Mouse (Mus musculus) stomach, postnatal 0 days (tissue): ENCODE measurements around the gene Ptprn2. TPM values are rescaled to one million over a fixed set of nuclear protein-coding genes. Genes with fewer than 3 reads are reported as not detected.
A peak's percentile ranks its signal among the peaks of the same experiment; 100 is the strongest.

Source experiments
- ATAC-seq: fragments of 200-750 bp; cut with Nextera tagmentation; 2 replicates; pipeline ENCODE4 v1.8.0; 2017; ENCODE audit not compliant: low FRiP score, low TSS enrichment
- DNase-seq: peaks from one replicate; pipeline ENCODE4 v3.0.0-alpha.2; 2016; ENCODE audit warnings: low spot score
- H3K27ac ChIP-seq: fragments of 300-500 bp; sonication (generic); replicated peaks from 2 replicates; pipeline ENCODE4 v1.5.1; 2014; ENCODE audit warnings: mild to moderate bottlenecking, control low read depth
- H3K27me3 ChIP-seq: fragments of 300-500 bp; sonication (generic); 2 replicates; pipeline ENCODE4 v1.6.1; 2014; ENCODE audit warnings: low read length; ENCODE audit not compliant: control insufficient read depth, insufficient read depth
- H3K36me3 ChIP-seq: fragments of 300-500 bp; sonication (generic); 2 replicates; pipeline ENCODE4 v1.6.1; 2014; ENCODE audit warnings: low read length, mixed read lengths; ENCODE audit not compliant: control insufficient read depth, insufficient read depth
- H3K4me1 ChIP-seq: fragments of 300-500 bp; sonication (generic); replicated peaks from 2 replicates; pipeline ENCODE4 v1.6.1; 2014; ENCODE audit warnings: antibody characterized with exemption; ENCODE audit not compliant: control insufficient read depth, insufficient read depth
- H3K4me2 ChIP-seq: fragments of 300-500 bp; sonication (generic); replicated peaks from 2 replicates; pipeline ENCODE4 v1.6.1; 2014; ENCODE audit warnings: low read depth, mild to moderate bottlenecking, control low read depth, moderate library complexity
- H3K4me3 ChIP-seq: fragments of 300-500 bp; sonication (generic); 2 replicates; pipeline ENCODE4 v1.5.1; 2014; ENCODE audit warnings: low read depth, low read length, control low read depth
- H3K9ac ChIP-seq: fragments of 300-500 bp; sonication (generic); 2 replicates; pipeline ENCODE4 v1.6.1; 2014; ENCODE audit warnings: mild to moderate bottlenecking, low read length, control low read depth, mixed read lengths
- H3K9me3 ChIP-seq: fragments of 300-500 bp; sonication (generic); 2 replicates; pipeline ENCODE4 v1.6.1; 2016; ENCODE audit warnings: low read length; ENCODE audit not compliant: control insufficient read depth
- CTCF ChIP-seq: IDR thresholded peaks from 2 replicates; pipeline ENCODE4 v1.5.1; 2016; ENCODE audit warnings: antibody characterized with exemption, low read depth, mild to moderate bottlenecking, moderate library complexity
- EP300 ChIP-seq: optimal IDR thresholded peaks from 2 replicates; pipeline ENCODE3; 2016; ENCODE audit warnings: antibody characterized with exemption
- WGBS: fragments of 180-500 bp; shearing (Covaris S2); extraction: QIAGEN DNeasy Blood & Tissue Kit; methylation state at CpG from one replicate; pipeline ENCODE4 v1.1.7; 2014; 5-methylcytosine and 5-hydroxymethylcytosine counted together
- polyA plus RNA-seq: library from polyadenylated mRNA; unstranded; fragments of >200 nt; fragmentation: Nextera tagmentation; extraction: Ambion mirVana; gene quantifications from 2 replicates; pipeline ENCODE4 v1.2.1, GENCODE M21; 2015

Ptprn2 gene
- polyA plus RNA-seq, 1 experiment from 2014 or later, result 6.0 TPM

DNA sequence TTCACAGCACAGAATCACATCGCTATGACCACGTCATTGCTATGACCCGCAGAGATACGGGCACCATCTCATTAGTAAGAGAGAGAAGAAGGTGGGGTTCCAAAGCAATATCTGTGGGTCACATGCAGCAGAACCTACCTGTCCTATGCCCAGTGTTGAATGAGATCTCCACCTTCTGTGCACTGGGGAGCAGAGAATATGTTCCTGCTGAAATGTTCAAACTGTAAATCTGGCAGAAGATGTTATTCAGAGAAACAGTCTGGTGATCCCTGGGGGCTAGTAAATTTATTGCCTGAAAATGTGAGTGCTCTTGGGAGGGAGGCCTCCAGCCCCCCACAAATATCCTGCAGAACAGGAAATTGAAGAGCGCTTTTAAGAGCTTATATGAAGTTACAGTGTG lies 490.0 kb downstream of the Ptprn2 start:
- Histone ChIP-seq H3K36me3 (no peaks in the 10 kb centered on the region), H3K27ac (no peak overlapping the region), H3K4me3 (no peak overlapping the region), H3K27me3 (no peaks in the 10 kb centered on the region), H3K9ac (no peak overlapping the region), H3K9me3 (no peaks in the 10 kb centered on the region), H3K4me1 (no peaks in the 10 kb centered on the region), H3K4me2 (no peak overlapping the region)
- WGBS, result 82% methylated on average over 5 of the region's 5 CpGs
- DNase-seq (no peak), ATAC-seq (no peak)
- TF ChIP-seq EP300, result no peak
- no peak for TF ChIP-seq CTCF

DNA sequence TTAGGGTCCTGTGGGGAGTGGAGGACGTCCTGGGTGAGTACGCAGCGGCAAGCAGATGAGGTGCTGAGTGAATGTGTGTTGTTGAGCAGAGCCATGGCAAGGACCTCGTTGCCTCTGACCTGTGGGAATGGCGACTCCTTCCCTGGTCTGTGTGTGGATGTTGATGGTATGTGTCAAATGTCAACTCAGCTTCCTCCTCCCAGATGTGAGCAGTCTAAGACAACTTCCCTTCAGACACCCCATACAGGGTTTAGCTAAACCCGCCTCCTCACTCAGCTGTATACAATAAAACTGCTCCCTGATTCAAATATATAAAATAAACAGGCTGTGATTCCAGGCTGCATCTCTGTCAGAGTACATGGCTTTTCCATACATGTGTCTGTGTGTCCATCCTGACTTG lies 491.5 kb downstream of the Ptprn2 start:
- DNase-seq (no peak), ATAC-seq (no peak)
- H3K9ac ChIP-seq, result no peak overlapping the region
- no peak overlapping the region for H3K4me2 ChIP-seq
- H3K27me3 ChIP-seq, result no peaks in the 10 kb centered on the region
- H3K4me1 ChIP-seq, result no peaks in the 10 kb centered on the region
- TF ChIP-seq CTCF (no peak), EP300 (no peak)
- H3K27ac ChIP-seq, result no peak overlapping the region
- H3K9me3 ChIP-seq, result no peaks in the 10 kb centered on the region
- no peak overlapping the region for H3K4me3 ChIP-seq
- 64% methylated on average over 6 of the region's 6 CpGs for WGBS
- no peaks in the 10 kb centered on the region for H3K36me3 ChIP-seq

DNA sequence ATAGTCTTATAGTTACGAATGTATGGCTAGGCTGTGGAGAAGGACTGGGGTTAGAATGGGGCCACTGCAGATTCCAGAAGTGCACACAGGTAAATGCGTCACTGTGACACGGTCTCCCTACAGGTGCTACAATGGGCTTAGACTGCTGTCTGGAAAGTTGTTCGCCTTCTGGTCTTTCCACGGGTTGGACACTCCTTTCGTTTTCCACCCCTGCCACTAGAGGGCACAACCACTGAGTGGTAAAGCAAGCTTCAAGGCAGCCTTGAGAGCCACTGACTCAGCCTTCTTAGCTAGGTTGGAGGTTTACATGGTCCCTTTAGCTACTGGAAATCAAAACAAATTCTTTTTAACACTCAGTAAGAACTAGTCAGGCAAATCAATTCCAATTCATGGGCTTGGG lies 492.7 kb downstream of the Ptprn2 start:
- no peak overlapping the region for H3K4me3 ChIP-seq
- no peak for DNase-seq
- H3K4me2 ChIP-seq, result no peak overlapping the region
- no peaks in the 10 kb centered on the region for H3K36me3 ChIP-seq
- TF ChIP-seq EP300 (no peak), CTCF (peak; percentile 55)
- H3K27ac ChIP-seq, result no peak overlapping the region
- H3K27me3 ChIP-seq, result no peaks in the 10 kb centered on the region
- no peaks in the 10 kb centered on the region for H3K9me3 ChIP-seq
- H3K4me1 ChIP-seq, result no peaks in the 10 kb centered on the region
- H3K9ac ChIP-seq, result no peak overlapping the region
- WGBS, result 90% methylated on average over 6 of the region's 6 CpGs
- no peak for ATAC-seq

DNA sequence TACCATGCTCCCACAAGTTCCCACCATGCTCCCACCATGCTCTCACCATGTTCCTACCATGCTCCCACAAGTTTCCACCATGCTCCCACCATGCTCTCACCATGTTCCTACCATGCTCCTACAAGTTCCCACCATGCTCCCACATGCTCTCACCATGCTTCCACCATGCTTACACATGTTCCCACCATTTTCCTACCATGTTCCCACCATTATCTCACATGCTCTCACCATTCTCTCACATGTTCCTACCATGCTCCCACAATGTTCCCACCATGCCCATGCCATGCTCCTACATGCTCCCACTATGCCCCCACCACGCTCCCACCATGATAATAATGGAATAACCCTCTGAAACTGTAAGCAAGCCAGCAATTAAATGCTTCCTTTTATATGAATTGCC lies 495.8 kb downstream of the Ptprn2 start:
- H3K9me3 ChIP-seq, result no peaks in the 10 kb centered on the region
- TF ChIP-seq EP300, result no peak
- no peak for TF ChIP-seq CTCF
- H3K4me2 ChIP-seq, result no peak overlapping the region
- 94% methylated on average over 1 of the region's 1 CpGs for WGBS
- H3K36me3 ChIP-seq, result no peaks in the 10 kb centered on the region
- no peaks in the 10 kb centered on the region for H3K27me3 ChIP-seq
- DNase-seq (no peak), ATAC-seq (no peak)
- H3K9ac ChIP-seq, result no peak overlapping the region
- no peak overlapping the region for H3K27ac ChIP-seq
- no peaks in the 10 kb centered on the region for H3K4me1 ChIP-seq
- no peak overlapping the region for H3K4me3 ChIP-seq

DNA sequence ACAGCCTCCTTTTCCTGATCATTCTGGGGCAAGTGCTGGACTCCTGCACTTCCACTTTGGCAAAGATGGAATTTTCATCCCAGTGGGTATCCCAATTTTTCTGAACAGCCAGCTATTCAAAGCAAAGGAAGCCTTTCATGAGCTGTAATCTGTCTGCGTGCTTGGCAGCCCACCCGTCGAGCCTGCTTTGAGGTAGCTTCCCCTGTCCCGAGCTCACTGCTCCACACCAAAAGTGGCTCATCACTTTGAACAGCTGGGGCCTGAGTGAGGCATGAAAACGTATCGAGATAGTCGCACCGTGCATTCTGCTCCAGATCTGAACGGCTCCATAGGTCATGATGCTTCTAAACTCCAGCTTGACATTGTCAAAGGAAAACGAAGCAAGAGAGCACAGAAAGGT lies 503.6 kb downstream of the Ptprn2 start:
- Histone ChIP-seq H3K4me1 (no peaks in the 10 kb centered on the region), H3K9ac (no peak overlapping the region), H3K36me3 (no peaks in the 10 kb centered on the region), H3K4me2 (no peak overlapping the region), H3K27ac (no peak overlapping the region), H3K4me3 (no peak overlapping the region), H3K27me3 (no peaks in the 10 kb centered on the region), H3K9me3 (no peaks in the 10 kb centered on the region)
- DNase-seq, result no peak
- no peak for ATAC-seq
- TF ChIP-seq EP300 (no peak), CTCF (no peak)
- 66% methylated on average over 10 of the region's 10 CpGs for WGBS

DNA sequence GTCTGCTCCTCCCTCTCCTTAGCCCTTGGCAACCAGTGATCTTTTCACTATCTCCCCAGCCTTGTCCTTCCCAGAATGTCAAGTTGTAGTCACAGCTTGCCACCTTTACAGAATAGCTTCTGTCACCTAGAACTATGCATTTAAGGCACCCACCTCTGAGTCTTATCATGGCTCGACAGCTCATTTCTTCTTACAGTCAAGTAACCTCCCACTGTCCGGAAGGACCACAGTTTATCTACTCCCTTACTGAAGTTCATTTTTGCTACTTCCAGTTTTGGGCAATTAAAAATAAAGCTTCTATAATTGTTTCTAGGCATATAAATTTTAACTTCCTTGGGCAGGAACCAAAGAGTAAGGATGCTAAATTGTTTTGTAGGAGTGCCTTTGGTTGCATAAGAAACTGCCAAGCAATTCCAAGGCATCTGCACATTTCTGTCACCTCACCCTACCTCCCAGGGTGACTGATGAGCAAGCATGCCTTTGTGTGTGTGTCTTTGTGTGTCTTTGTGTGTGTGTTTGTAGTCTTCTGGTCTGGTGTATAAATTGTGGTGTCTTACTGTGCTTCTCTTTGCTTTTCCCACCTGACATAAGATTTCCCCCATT lies 516.1 kb downstream of the Ptprn2 start:
- no peaks in the 10 kb centered on the region for H3K9me3 ChIP-seq
- no peak overlapping the region for H3K27ac ChIP-seq
- ATAC-seq, result no peak
- TF ChIP-seq EP300, result no peak
- H3K27me3 ChIP-seq, result no peaks in the 10 kb centered on the region
- no peaks in the 10 kb centered on the region for H3K36me3 ChIP-seq
- no peak overlapping the region for H3K4me3 ChIP-seq
- 76% methylated on average over 2 of the region's 2 CpGs for WGBS
- no peak overlapping the region for H3K9ac ChIP-seq
- no peak overlapping the region for H3K4me2 ChIP-seq
- no peak for DNase-seq
- H3K4me1 ChIP-seq, result no peaks in the 10 kb centered on the region
